Mouse (Mus musculus) intestine, postnatal 0 days (tissue): ENCODE measurements around the gene Lbx2. TPM values are rescaled to one million over a fixed set of nuclear protein-coding genes. Genes with fewer than 3 reads are reported as not detected.

Source experiments
- ATAC-seq: fragments of 200-750 bp; cut with Nextera tagmentation; 2 replicates; pipeline ENCODE4 v1.8.0; 2017; ENCODE audit warnings: mild to moderate bottlenecking, moderate TSS enrichment, moderate library complexity
- H3K27ac ChIP-seq: fragments of 300-500 bp; sonication (generic); 2 replicates; pipeline ENCODE4 v1.5.1; 2014; ENCODE audit warnings: mild to moderate bottlenecking, low read depth, low read length, moderate library complexity
- H3K27me3 ChIP-seq: fragments of 300-500 bp; sonication (generic); replicated peaks from 2 replicates; pipeline ENCODE4 v1.6.1; 2014; ENCODE audit warnings: low read length, mixed read lengths; ENCODE audit not compliant: control insufficient read depth, insufficient read depth
- H3K36me3 ChIP-seq: fragments of 300-500 bp; sonication (generic); 2 replicates; pipeline ENCODE4 v1.6.1; 2014; ENCODE audit warnings: mild to moderate bottlenecking, moderate library complexity; ENCODE audit not compliant: control insufficient read depth, insufficient read depth
- H3K4me1 ChIP-seq: fragments of 300-500 bp; sonication (generic); replicated peaks from 2 replicates; pipeline ENCODE4 v1.6.1; 2014; ENCODE audit warnings: antibody characterized with exemption, low read length, mixed read lengths; ENCODE audit not compliant: control insufficient read depth, insufficient read depth
- H3K4me2 ChIP-seq: fragments of 300-500 bp; sonication (generic); replicated peaks from 2 replicates; pipeline ENCODE4 v1.6.1; 2014; ENCODE audit warnings: low read depth, mild to moderate bottlenecking, moderate library complexity
- H3K4me3 ChIP-seq: fragments of 300-500 bp; sonication (generic); 2 replicates; pipeline ENCODE4 v1.5.1; 2014; ENCODE audit warnings: low read depth, low read length
- H3K9ac ChIP-seq: fragments of 300-500 bp; sonication (generic); 2 replicates; pipeline ENCODE4 v1.6.1; 2014; ENCODE audit warnings: mild to moderate bottlenecking, low read depth, low read length
- H3K9me3 ChIP-seq: fragments of 300-500 bp; sonication (generic); 2 replicates; pipeline ENCODE4 v1.6.1; 2016; ENCODE audit warnings: mixed run types; ENCODE audit not compliant: control insufficient read depth
- CTCF ChIP-seq: sonication (generic); IDR thresholded peaks from 2 replicates; pipeline ENCODE4 v1.5.1; 2016; ENCODE audit warnings: low read depth, mild to moderate bottlenecking, control low read depth, antibody characterized with exemption, moderate library complexity
- WGBS: fragments of 180-500 bp; shearing (Covaris S2); extraction: QIAGEN DNeasy Blood & Tissue Kit; methylation state at CpG from one replicate; pipeline ENCODE4 v1.1.7; 2014; 5-methylcytosine and 5-hydroxymethylcytosine counted together
- polyA plus RNA-seq: library from polyadenylated mRNA; unstranded; fragments of >200 nt; fragmentation: Nextera tagmentation; extraction: Ambion mirVana; gene quantifications from 2 replicates; pipeline ENCODE4 v1.2.1, GENCODE M21; 2015

The Lbx2 gene
- polyA plus RNA-seq, 1 experiment from 2014 or later, result 0.23 TPM

DNA sequence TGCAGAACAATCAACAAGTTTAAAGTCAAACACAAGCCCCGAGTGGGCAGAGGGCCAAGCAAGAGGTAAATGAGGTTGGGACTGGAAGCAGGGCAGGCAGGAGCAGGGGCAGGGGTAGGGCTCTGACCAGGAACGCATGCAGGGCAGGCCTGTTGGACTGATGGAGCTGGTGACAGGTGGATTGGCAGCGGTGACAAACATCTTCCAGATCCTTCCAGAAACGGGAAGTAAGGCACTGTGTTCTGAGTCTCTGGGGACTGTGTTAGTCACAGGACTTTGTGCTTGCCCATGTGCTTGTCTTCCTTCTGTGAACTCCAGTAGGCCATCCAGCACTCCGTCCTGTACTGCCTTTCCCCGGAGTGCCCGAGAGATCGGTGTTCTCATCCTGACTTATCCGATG lies 41.4 kb upstream of the Lbx2 start:
- no peaks in the 10 kb centered on the region for H3K4me1 ChIP-seq
- H3K36me3 ChIP-seq, result no peaks in the 10 kb centered on the region; the same call in 1 of the 2 replicates
- no peak overlapping the region for H3K4me2 ChIP-seq
- TF ChIP-seq CTCF, result no peak
- H3K27me3 ChIP-seq, result no peaks in the 10 kb centered on the region
- no peak for ATAC-seq
- no peak overlapping the region for H3K9ac ChIP-seq
- H3K9me3 ChIP-seq, result no peaks in the 10 kb centered on the region
- H3K27ac ChIP-seq, result no peak overlapping the region
- 68% methylated on average over 9 of the region's 9 CpGs for WGBS
- no peak overlapping the region for H3K4me3 ChIP-seq

DNA sequence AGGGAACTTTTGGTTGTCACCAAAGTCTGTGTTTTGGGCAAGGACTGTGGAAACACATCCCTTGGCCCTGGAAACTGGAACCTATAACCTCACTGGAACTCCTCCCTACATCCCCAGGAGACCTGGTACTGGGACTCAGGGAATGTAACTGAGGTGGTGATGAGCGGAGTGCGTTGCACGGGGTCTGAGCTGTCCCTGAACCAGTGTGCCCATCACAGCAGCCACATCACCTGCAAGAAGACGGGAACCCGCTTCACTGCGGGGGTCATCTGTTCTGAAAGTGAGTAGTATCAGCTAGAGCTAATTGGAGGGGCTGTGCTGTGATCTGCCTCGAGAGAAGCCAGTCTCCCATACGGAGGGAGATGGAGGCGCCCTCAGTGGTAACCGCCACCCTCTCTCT lies 36.8 kb upstream of the Lbx2 start:
- no peaks in the 10 kb centered on the region for H3K9me3 ChIP-seq
- WGBS, result 67% methylated on average over 10 of the region's 10 CpGs
- H3K27ac ChIP-seq, result no peak overlapping the region
- H3K9ac ChIP-seq, result no peak overlapping the region
- ATAC-seq, result no peak
- no peak for TF ChIP-seq CTCF
- no peaks in the 10 kb centered on the region for H3K27me3 ChIP-seq
- H3K4me2 ChIP-seq, result no peak overlapping the region
- H3K4me3 ChIP-seq, result no peak overlapping the region
- peaks cover 10% of the 10 kb centered on the region; the same call in 1 of the 2 replicates for H3K36me3 ChIP-seq
- 0 out of 2 replicates have a peak, but pooled peaks cover 5% of the 10 kb centered on the region for H3K4me1 ChIP-seq

DNA sequence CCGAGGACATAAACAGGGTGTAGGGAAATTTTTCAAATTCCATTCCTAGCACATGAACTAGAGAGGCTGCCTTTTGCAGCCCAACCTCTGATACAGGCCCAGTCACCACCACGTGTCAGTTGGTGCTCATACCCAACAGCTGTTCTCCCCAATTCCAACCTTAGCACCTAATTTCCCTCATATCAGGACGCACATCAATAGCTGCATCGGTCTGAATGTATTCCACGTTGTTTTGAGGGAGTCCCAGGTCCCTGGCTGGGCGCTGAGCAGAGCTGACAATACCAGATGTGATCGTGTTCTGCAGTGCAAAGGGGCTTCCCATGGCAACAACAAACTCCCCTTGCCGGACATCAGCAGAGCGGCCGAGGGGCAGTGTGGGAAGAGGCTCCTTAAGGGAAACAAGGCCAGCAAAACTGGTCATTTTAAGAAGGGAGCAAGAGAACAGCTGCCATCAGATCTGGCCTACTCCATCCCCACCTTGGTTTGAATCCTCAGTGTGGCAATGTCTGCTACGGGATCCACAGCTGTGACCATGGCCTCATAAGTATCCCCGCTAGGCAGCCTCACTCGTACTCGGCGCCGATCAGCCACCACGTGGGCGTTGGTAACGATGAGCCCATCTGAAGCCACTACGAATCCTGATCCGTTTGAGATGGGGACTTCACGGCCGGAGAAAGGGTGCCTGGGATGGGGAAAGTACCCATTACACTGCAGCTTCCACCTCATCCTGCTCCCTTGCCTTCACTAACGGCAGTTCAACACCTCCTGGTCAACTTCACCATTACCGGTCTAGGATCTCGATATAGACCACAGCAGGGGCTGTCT lies 32.8 kb upstream of the Lbx2 start:
- peak; percentile 12; the same call in 1 of the 2 replicates for TF ChIP-seq CTCF
- Histone ChIP-seq H3K27ac (peak overlapping the region; percentile 50), H3K4me3 (peak overlapping the region; percentile 89), H3K4me1 (0 out of 2 replicates have a peak, but pooled peaks cover 9% of the 10 kb centered on the region), H3K9me3 (no peaks in the 10 kb centered on the region), H3K27me3 (no peaks in the 10 kb centered on the region), H3K9ac (peak overlapping the region; percentile 71), H3K36me3 (peaks cover 21% of the 10 kb centered on the region; the same call in 1 of the 2 replicates), H3K4me2 (peak overlapping the region; percentile 98)
- ATAC-seq, result no peak
- WGBS, result 3% methylated on average over 26 of the region's 26 CpGs

DNA sequence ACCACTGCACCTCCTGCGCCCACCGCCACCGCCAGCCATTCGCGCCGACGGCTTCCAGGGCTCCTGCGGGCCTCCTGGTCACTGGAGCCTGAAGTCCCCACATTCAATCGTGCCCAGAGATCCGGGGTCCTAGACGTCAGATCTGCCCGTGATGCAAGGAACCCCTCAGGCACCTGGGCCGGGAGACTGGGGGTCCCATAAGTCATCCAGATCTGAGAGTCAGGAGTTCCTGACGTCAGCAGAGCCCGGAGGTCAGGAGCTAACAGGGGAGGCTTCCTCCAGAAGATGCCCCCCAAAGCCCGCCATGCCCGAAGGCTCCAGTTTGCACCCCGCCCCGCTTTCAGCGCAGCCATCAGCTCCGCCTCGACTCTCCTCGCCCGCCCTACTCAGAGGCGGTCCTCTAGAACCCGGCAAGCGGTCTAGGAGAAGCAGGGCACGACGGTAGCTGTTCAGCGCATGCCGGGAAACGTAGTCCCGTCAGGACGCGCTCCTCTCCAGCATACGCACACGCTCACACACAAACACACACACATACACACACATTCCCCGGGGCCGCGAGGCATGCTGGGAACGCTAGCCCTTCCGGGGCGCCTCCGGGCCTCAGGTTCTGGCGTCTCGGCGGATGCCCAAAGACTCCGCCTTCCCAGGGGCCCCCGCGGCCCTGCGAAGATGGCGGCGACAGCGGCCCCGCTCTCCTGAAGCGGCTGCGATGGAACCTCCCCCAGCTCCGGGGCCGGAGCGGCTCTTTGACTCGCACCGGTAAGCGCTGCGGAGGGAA lies 31.9 kb upstream of the Lbx2 start, which contains the start of gene Aup1:
Aup1 (plus strand) TSS at position 448 of the 778 bp plus-strand sequence.
- Histone ChIP-seq H3K27me3 (no peaks in the 10 kb centered on the region), H3K9ac (peak within 1 kb of the TSS; percentile 96), H3K9me3 (no peaks in the 10 kb centered on the region), H3K4me3 (peak within 1 kb of the TSS; percentile 89), H3K4me1 (0 out of 2 replicates have a peak, but pooled peaks cover 9% of the 10 kb centered on the region), H3K36me3 (peaks cover 21% of the 10 kb centered on the region; the same call in 1 of the 2 replicates), H3K4me2 (peak within 1 kb of the TSS; percentile 98), H3K27ac (peak within 1 kb of the TSS; percentile 88)
- 0 out of 2 replicates have a peak, but pooled peaks have one; percentile 1 for TF ChIP-seq CTCF
- ATAC-seq, result peak; percentile 88
- WGBS, result under 1% methylated on average over 64 of the region's 64 CpGs

DNA sequence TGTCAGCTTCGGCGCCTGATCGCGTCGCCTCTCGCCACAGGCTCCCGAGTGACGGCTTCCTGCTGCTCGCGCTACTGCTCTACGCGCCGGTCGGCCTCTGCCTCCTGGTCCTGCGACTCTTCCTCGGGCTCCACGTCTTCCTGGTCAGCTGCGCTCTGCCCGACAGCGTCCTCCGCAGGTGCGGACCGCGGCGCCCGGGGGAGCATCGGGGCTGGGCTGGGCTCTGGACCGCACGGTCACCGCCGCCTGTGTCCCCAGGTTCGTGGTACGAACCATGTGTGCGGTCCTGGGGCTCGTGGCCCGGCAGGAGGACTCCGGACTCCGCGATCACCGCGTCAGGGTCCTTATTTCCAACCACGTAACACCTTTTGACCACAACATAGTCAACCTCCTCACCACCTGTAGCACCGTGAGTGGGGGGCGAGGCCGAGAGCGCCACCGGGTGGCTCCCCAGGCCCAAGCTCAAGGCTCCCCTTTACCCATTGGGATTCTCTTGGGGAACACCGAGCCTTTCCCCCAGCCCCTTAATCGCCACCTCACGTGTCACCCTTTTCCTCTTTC lies 31.2 kb upstream of the Lbx2 start, which contains the start of gene Htra2:
Htra2 (minus strand) TSS at position 403 of the 561 bp plus-strand sequence.
- H3K4me2 ChIP-seq, result peak within 1 kb of the TSS; percentile 98
- peak; percentile 65 for TF ChIP-seq CTCF
- H3K27me3 ChIP-seq, result no peaks in the 10 kb centered on the region
- peak within 1 kb of the TSS; percentile 88 for H3K27ac ChIP-seq
- ATAC-seq, result peak; percentile 13
- no peaks in the 10 kb centered on the region for H3K9me3 ChIP-seq
- peaks cover 21% of the 10 kb centered on the region; the same call in 1 of the 2 replicates for H3K36me3 ChIP-seq
- under 1% methylated on average over 50 of the region's 50 CpGs for WGBS
- peak within 1 kb of the TSS; percentile 96 for H3K9ac ChIP-seq
- 0 out of 2 replicates have a peak, but pooled peaks cover 9% of the 10 kb centered on the region for H3K4me1 ChIP-seq
- H3K4me3 ChIP-seq, result peak within 1 kb of the TSS; percentile 89
